Mouse (Mus musculus) megakaryocyte, embryonic 14.5 days (primary cell): ENCODE measurements around the gene Plekha8.

Experiments used
- FLI1 ChIP-seq: IDR thresholded peaks from 2 replicates; pipeline ENCODE4 v1.6.1; 2012; ENCODE audit warnings: low read length, inconsistent platforms, mixed read lengths
- GATA1 ChIP-seq: IDR thresholded peaks from 3 replicates; pipeline ENCODE4 v1.6.1; 2012; ENCODE audit warnings: mixed read lengths, low read length, inconsistent platforms, borderline replicate concordance

DNA sequence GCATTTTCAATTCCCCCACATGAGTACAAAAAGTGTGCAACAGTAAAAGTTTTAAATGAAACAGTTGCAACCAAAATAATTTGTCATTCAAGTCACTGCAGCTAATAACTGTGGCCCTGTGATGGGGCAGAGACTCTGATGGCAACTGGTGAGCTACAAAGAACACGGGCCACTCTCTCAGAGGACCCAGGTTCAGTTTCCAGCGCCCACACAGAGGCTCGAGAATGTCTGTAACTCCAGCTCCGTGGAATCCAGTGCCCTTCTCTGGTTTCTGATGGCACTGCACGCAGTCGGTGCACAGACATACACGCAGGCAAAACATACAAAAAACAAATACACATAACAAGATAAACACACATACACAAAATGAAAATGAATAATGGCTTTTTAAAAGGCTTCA, 37.2 kb upstream of the Plekha8 start:
- TF ChIP-seq GATA1 (no peak), FLI1 (no peak)
